Mouse (Mus musculus) Patski (cell line): ENCODE measurements around the gene Arsg. TPM values are rescaled to one million over a fixed set of nuclear protein-coding genes. Genes with fewer than 3 reads are reported as not detected.

Experiments used
- ATAC-seq: fragments of 100-300 bp; one replicate; pipeline ENCODE4 v1.8.0; 2021
- CTCF ChIA-PET: fragments of 350-600 bp; sonication (Branson Sonifier 250); formaldehyde crosslinking; loops from one replicate; lab custom pipeline; 2022; ENCODE audit warnings: inconsistent platforms; lab: Charles Lee
- POLR2A ChIA-PET: fragments of 350-600 bp; sonication (Branson Sonifier 250); formaldehyde crosslinking; loops from one replicate; lab custom pipeline; 2022; ENCODE audit warnings: antibody characterized with exemption, inconsistent platforms; lab: Charles Lee
- DNase-seq: peaks from one replicate; pipeline ENCODE4 v3.0.0-alpha.2; 2011; ENCODE audit warnings: low read depth, low spot score
- H3K27me3 ChIP-seq: fragments of 371-371 bp; one replicate; pipeline ENCODE4 v1.5.1; 2021
- CTCF ChIP-seq: fragments of 100-300 bp; IDR thresholded peaks from one replicate; pipeline ENCODE4 v1.5.1; 2021
- in situ Hi-C: fragments of 300-500 bp; cut with MboI; formaldehyde crosslinking; loops from 3 replicates; pipeline ENCODE4 v1.11.1; 2018; ENCODE audit warnings: low pct_unique_long_range_greater_than_20kb, mixed read lengths
- polyA plus RNA-seq: library from polyadenylated mRNA; unstranded; gene quantifications from one replicate; pipeline ENCODE4 v1.2.3, GENCODE M21; 2021

Arsg gene
- polyA plus RNA-seq, 1 experiment from 2014 or later: 1.1 TPM

DNA sequence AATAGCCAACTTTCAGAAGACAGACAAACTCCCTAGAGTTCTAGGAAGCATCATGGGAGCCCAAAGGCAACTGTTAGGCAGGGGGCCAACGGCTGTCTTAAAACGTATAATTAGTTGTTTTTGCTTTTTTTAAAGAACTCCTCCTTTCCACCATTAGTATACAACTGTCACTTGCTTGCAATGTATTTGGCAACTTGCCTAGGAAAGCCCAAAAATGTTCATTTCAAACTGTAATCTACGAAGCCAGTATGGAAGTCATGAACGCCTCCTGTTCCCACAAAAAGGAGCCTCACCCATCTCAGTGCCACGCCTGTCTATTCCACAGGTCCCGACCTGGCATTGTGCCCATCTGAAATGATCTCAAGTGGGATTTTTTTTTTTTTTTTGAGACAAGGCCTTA is 102.7 kb downstream of the Arsg start:
- DNase-seq (no peak), ATAC-seq (no peak)
- TF ChIP-seq CTCF: no peak
- CTCF ChIA-PET: no interaction called here
- in situ Hi-C loops: no loop called here
- no peaks in the 10 kb centered on the region for H3K27me3 ChIP-seq
- POLR2A ChIA-PET: no interaction called here

GRCm38 (mm10) chr11:109578536-109578935 is 105.4 kb downstream of the Arsg start:
- no peak for ATAC-seq
- in situ Hi-C loops: no loop called here
- TF ChIP-seq CTCF: no peak
- CTCF ChIA-PET: no interaction called here
- no peaks in the 10 kb centered on the region for H3K27me3 ChIP-seq
- no peak for DNase-seq
- POLR2A ChIA-PET: interaction anchor here (1.1 kb wide), 1 partner anchor 108 kb away, joined by 3 read pairs; no protein-coding TSS in a partner anchor

- ATAC-seq: no peak
- ChIA-PET POLR2A (interaction anchor here (0.6 to 0.7 kb wide), 2 partner anchors 31 to 188 kb away, joined by 3 to 4 read pairs; no protein-coding TSS in a partner anchor), CTCF (interaction anchor here (1.3 kb wide), 1 partner anchor 49 kb away, joined by 3 read pairs; no protein-coding TSS in a partner anchor)
- H3K27me3 ChIP-seq: no peaks in the 10 kb centered on the region
- in situ Hi-C loops: loop anchor here (5.0 kb wide), 1 partner anchor 333 kb away; no protein-coding TSS in a partner anchor
- no peak for DNase-seq
- TF ChIP-seq CTCF: no peak
Observed at GRCm38 (mm10) chr11:109579999-109580398, 106.8 kb downstream of the Arsg start.

GRCm38 (mm10) chr11:109583986-109584385 is 110.8 kb downstream of the Arsg start:
- in situ Hi-C loops: loop anchor here (5.0 kb wide), 1 partner anchor 337 kb away; no protein-coding TSS in a partner anchor
- H3K27me3 ChIP-seq: no peaks in the 10 kb centered on the region
- CTCF ChIA-PET: interaction anchor here (1.2 to 3.9 kb wide), 8 partner anchors 10 to 340 kb away, joined by 3 to 21 read pairs (median 6); no protein-coding TSS in a partner anchor
- DNase-seq (no peak), ATAC-seq (no peak)
- POLR2A ChIA-PET: no interaction called here
- no peak for TF ChIP-seq CTCF

GRCm38 (mm10) chr11:109584843-109585713 is 111.9 kb downstream of the Arsg start:
- H3K27me3 ChIP-seq: no peaks in the 10 kb centered on the region
- DNase-seq (no peak), ATAC-seq (peak; percentile 69)
- ChIA-PET CTCF (interaction anchor here (0.7 to 3.9 kb wide), 16 partner anchors 9 to 341 kb away, joined by 3 to 21 read pairs (median 4); no protein-coding TSS in a partner anchor), POLR2A (no interaction called here)
- peak; percentile 92 for TF ChIP-seq CTCF
- in situ Hi-C loops: loop anchor here (5.0 kb wide), 2 partner anchors 138 to 338 kb away; no protein-coding TSS in a partner anchor

DNA sequence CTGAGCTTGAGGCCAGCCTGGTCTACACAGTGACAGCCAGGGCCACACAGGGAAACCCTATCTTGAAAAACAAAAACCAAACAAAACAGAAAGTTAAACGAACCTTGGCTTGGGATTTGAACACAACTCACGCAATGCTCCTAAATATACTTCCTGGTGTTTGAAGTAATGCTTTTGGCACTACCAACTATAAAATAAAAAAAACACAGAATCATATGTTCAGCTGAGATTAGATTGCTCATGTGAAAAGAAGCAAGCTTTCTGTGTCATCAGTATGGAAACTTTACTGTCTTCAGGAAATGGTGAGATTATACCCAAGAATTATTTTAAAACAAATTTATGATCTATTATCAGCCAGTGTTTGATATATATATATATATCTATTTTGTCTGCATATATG is 113.2 kb downstream of the Arsg start:
- POLR2A ChIA-PET: interaction anchor here (0.6 to 1.7 kb wide), 2 partner anchors 21 to 24 kb away, joined by 4 read pairs; no protein-coding TSS in a partner anchor
- ATAC-seq: no peak
- no peak for DNase-seq
- CTCF ChIA-PET: interaction anchor here (1.4 to 3.9 kb wide), 3 partner anchors 36 to 342 kb away, joined by 3 to 21 read pairs (median 9); no protein-coding TSS in a partner anchor
- in situ Hi-C loops: loop anchor here (5.0 kb wide), 1 partner anchor 139 kb away; no protein-coding TSS in a partner anchor
- no peaks in the 10 kb centered on the region for H3K27me3 ChIP-seq
- TF ChIP-seq CTCF: no peak

DNA sequence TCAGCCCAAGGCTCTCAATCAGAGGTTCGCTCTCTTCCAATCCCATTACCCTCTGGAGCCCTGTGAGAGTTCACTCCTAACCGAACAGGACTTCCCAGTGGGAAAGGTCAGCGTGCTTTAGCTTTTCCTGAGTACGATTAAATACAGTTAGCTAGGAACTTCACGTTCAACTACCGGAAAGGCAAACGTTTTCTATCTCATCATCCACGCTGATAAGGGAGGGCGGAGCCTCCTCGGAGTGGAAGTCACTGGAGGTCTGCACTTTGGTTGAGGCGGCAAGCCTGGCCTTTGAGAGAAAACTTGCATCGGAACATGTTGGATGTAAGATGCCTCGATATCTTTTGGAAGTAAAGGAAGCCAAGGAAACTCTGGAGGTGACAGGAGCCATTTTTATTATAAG is 113.8 kb downstream of the Arsg start:
- POLR2A ChIA-PET: interaction anchor here (1.7 kb wide), 1 partner anchor 23 kb away, joined by 4 read pairs; no protein-coding TSS in a partner anchor
- no peak for TF ChIP-seq CTCF
- in situ Hi-C loops: loop anchor here (5.0 kb wide), 1 partner anchor 140 kb away; no protein-coding TSS in a partner anchor
- CTCF ChIA-PET: interaction anchor here (1.4 to 3.9 kb wide), 2 partner anchors 35 to 142 kb away, joined by 3 to 21 read pairs; no protein-coding TSS in a partner anchor
- no peak for DNase-seq
- H3K27me3 ChIP-seq: no peaks in the 10 kb centered on the region
- no peak for ATAC-seq

DNA sequence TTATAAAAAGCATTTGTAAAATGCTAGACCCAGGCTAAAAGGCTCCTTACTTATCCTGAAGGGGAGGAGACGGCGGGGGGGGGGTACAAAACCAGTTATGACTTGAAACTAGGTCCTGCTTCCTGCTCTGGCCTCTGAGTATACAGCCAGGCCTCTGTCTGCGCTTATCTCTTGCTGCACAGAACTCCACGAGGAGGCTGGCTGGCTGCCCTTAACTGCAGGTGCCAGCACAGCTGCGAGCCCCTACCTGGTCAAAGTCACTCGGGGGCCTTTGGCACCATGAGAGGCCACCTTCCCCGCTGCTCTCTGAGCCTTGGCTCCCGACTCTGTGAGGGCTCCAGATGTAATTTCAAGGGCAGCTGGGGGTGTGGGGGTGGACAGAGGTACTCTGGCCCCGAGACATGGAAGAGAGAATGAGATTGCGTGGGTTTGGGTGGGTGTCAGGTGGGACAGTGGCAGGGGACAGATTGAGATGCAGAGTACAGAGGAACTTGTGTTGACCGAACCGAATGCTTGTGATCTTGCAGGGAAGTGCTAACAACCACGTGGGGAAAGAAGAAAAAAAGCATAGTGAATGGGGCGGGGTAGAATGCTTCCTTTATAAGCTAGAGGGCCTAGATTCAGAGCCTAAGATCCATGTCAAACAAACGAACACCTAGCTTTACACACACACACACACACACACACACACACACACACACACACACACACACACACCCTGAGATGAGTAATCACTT is 114.6 kb downstream of the Arsg start:
- CTCF ChIA-PET: interaction anchor here (0.9 to 1.4 kb wide), 2 partner anchors 22 to 34 kb away, joined by 3 read pairs; no protein-coding TSS in a partner anchor
- DNase-seq (no peak), ATAC-seq (no peak)
- H3K27me3 ChIP-seq: no peaks in the 10 kb centered on the region
- in situ Hi-C loops: loop anchor here (5.0 kb wide), 1 partner anchor 141 kb away; no protein-coding TSS in a partner anchor
- no peak for TF ChIP-seq CTCF
- POLR2A ChIA-PET: no interaction called here

DNA sequence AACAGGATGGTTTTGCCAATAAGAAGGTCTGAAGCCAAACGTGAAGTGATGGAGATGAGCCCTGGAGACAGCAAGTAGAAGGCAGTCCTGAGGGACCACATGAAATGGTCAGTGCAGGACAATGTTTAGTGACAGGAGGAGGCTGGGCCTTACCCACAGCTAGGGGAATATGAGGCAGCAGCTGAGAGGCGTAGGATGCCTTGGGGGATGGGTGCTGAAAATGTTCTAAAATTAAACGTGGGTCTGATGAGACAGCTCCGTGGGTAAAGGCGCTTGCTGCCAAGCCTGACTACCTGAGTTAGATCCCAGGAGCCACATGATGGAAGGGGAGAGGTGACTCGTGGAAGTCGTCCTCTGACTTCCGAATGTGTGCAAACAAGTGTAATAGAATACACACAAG is 116.8 kb downstream of the Arsg start:
- TF ChIP-seq CTCF: no peak
- in situ Hi-C loops: no loop called here
- DNase-seq (no peak), ATAC-seq (no peak)
- ChIA-PET POLR2A (no interaction called here), CTCF (no interaction called here)
- H3K27me3 ChIP-seq: no peaks in the 10 kb centered on the region

DNA sequence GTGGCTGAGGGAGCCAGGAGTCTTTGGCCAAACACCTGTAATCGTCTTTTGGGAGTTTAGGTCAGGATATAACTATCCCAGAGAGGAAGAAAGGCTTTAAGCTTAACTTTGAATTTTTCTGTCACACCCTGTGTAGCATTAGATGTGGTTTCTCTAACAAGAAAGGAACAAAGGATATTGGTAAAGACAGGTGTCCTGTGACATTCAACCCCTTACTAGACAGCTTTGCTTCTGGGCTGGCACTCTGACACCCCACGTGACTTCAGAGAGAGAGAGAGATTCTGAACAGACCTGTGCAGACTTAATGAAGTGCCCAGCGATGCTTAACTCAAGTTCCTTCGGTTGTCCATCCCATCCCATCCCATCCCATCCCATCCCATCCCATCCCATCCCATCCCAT is 118.3 kb downstream of the Arsg start:
- CTCF ChIA-PET: interaction anchor here (1.3 kb wide), 1 partner anchor 15 kb away, joined by 3 read pairs; no protein-coding TSS in a partner anchor
- DNase-seq (no peak), ATAC-seq (no peak)
- in situ Hi-C loops: no loop called here
- H3K27me3 ChIP-seq: no peaks in the 10 kb centered on the region
- TF ChIP-seq CTCF: no peak
- POLR2A ChIA-PET: interaction anchor here (0.6 kb wide), 1 partner anchor 276 kb away, joined by 3 read pairs; no protein-coding TSS in a partner anchor
